Mouse (Mus musculus): Measurements from ENCODE around the gene Tyro3. TPM values are rescaled to one million over a fixed set of nuclear protein-coding genes. Genes with fewer than 3 reads are reported as not detected.
A peak's percentile ranks its signal among the peaks of the same experiment; 100 is the strongest.

Gene Tyro3
- polyA plus RNA-seq (2017; shearing (Covaris generic)) = 1 to 10 TPM; 1.6 to 3.2 TPM

DNA sequence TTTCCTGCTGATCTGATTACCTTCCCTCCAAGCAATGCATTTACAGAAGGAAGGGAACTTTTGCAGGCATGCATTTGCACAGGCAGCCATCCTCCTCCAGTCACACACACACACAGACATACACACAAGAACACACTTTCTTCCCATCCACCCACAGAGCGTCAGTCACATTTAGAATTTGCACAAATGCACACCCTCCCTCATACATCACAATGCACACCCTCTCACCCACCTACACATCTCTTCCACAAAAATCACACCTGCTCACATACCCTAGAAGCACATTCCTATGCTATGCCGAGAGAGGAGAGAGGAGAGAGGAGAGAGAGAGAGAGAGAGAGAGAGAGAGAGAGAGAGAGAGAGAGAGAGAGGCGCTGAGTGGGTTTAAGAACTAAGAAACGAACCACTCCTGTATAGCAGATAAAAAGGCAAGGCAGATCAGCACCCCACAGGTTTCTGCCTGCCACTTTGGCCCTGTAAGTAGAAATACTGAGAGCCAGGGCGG, at the start of gene Tyro3:
TSS of gene Tyro3 (plus strand) at position 455 of the 505 bp plus-strand sequence.
- ATAC-seq = no peak

DNA sequence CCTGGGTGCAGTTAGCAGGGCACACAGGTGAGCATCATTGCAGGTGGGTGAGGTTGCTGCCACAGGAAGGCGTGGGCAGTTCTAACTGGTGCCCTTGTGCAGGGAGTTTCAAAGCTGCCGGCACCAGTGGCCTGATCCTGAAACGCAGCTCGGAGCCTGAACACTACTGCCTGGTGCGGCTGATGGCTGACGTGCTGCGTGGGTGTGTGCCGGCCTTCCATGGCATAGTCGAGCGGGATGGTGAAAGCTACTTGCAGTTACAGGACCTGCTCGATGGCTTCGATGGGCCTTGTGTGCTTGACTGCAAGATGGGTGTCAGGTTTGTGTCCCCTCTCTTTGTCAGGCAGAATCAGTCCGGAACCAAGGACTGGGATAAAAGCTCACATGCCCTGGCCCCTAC, 48.3 kb upstream of the Tyro3 start:
- no peak for ATAC-seq

DNA sequence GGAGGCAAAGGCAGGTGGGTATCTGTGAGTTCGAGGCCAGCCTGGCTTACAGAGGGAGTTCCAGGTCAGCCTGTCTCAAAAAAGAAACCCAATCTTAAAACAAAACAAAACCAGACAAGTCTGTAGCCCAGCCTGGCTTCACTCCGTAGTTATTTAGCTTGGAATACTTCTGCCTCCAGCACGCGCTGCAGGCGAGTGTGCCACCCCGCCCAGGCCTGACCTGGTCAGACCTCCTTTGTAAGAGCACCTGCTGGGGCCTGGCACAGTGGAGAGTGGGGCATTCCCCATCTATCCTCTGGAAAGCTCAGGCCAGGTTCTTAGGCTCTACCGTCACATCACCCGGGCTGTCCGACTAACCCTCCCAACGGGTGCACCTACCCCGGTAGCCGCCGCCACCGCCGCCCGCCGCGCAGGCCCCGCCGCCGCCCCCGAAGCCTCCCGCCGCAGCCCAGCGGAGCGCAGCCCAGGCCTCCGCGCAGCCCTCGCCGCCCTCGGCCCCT, 39.9 kb upstream of the Tyro3 start:
- no peak for ATAC-seq

- ATAC-seq = peak; percentile 28
These were observed 39.3 kb upstream of the Tyro3 start for GRCm38 (mm10) chr2:119758101-119758843.

DNA sequence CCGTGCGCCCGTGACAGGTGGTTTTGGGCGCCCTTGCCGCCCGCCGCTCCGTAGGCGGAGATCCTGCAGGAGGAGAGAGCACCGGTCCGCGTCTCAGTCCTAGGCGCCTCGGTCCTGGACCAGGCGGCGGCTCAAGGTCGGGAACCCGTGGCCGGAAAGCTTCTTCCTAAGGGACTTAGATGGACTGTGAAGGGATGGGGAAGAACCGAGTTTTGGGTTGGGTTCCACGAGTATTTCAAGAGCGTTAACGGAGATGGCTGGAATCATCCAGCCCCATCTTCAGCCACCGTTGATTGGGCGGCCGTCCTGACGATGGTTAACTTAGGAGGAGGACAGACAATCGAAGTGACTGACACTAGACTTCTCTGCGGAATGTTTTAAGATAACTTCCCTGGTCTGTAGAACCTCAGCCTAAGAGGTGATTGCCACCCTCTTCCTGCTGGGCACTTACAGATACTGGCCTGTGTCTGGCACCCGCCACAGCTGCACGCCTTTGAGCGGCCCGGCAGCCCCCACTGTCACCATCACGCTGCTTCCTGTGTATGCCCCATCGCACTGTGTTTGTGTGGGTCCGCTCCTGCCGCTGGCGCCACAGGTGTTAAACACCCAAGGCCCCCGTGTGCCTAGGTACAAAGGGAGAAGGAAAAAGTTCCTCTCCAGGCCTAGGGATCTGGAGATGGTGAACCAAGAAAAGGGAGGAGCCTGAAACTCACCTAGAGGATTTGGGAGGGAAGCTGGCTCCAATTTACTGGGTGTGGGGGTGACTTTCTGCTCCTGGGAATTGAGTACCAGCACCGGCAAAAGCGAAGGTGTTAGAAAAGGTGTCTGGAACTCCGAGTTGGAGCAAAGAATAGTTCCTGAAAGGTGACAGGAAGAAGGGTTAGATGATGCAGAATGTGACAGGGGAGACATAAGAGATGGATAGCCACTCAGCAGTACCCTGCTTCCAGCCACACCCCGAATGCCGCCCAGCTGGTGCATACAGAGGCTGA, 38.4 kb upstream of the Tyro3 start:
- ATAC-seq = no peak

DNA sequence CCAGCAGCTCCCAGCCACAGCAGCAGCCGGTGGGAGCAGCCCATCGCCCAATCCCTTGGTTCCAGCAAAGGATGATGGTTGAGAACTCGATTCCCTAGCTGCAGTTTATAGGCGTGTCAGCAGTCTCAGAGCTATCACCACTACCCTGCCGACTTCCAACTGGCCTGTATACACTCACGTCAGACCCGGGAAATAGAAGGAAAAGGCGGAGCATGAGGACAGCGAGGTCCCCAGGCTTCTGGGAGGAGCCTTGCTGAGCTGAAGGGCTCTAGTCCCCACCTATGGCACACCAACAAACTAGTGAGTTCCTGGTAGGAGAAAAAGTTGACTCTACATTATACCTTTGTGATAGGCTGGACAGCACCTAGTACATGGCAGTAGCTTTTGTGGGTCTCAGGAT, 37.3 kb upstream of the Tyro3 start, which contains the start of gene Ltk:
TSS of gene Ltk (minus strand) at position 181 of the 400 bp plus-strand sequence.
- no peak for ATAC-seq

DNA sequence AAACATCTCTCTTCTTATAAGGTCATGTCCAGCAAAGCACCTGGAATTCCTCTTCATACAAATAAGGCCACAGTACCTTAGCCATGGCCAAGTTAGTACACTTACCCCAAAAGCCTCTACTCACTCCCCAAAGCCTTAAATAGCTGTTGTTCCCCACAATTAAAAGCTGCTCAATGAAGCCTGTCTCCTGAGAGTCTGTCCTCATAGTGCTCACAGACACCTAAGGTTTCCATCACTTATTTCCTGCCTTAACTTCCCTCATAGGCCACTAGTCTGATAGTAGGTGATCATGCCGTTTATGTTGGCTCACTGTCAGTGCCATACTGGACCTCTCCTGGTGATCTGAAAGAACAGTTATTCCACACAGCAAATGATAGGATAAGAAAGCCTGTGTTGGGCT, 35.3 kb upstream of the Tyro3 start:
- ATAC-seq = no peak

- ATAC-seq = no peak
These were observed 33.6 kb upstream of the Tyro3 start for GRCm38 (mm10) chr2:119763924-119764323.

DNA sequence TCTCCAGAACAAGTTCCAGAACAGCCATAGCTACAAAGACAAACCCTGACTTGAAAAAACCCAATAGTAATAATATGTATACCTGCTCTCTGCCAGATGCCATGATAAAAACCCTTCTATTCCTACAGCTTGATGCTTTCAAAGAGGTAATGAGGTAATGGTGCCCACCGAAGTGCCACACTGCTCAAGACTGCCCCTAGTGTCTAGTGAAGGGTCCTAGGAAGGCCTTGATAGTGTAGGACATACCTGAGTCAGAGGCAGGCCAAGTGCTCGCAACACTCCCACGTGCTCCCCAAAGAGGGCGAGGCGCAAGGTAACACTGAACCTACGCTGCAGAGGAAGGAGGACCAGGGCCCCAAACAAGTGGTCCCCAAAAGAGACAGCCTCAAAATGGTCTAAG, 30.3 kb upstream of the Tyro3 start:
- ATAC-seq = no peak

DNA sequence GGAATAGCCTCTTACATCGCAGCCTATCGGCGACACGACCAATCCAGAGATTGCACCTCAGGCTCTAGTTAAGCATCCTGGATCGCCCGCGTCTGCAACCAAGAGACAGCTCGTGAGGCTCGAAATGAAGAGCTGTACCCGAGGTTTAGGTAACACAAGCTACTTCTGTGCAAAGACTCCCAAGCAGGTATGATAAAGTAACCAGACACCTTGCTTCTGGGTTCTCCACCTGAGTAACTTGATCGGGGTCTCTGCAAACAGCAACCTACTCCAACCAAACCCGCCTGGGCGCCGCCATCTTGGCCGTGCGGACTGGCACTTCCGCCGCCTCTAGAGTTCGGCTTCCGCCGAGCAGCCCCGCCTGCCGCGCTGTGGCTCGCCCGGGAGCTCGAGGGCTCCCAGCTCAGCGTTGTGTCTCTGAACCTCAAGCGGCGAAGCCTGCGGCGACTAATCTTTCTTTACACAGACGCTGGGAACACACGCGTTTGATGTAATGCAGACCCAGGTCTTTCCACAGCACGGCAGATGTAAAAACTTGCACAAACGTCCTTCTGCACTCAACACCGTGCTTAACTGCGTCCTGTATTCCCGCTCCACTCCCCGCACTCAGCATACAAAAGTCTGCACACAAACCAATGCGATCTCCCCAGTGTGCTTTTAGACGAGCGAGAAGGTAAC, 10.2 kb upstream of the Tyro3 start, which contains the start of gene Rpap1:
TSS of gene Rpap1 (minus strand) at position 332 of the 678 bp plus-strand sequence.
- ATAC-seq = peak; percentile 97

- no peak for ATAC-seq
These were observed 7.5 kb upstream of the Tyro3 start for GRCm38 (mm10) chr2:119789996-119790395.

GRCm38 (mm10) chr2:119798246-119798927, 854 bp downstream of the Tyro3 start:
- no peak for ATAC-seq

DNA sequence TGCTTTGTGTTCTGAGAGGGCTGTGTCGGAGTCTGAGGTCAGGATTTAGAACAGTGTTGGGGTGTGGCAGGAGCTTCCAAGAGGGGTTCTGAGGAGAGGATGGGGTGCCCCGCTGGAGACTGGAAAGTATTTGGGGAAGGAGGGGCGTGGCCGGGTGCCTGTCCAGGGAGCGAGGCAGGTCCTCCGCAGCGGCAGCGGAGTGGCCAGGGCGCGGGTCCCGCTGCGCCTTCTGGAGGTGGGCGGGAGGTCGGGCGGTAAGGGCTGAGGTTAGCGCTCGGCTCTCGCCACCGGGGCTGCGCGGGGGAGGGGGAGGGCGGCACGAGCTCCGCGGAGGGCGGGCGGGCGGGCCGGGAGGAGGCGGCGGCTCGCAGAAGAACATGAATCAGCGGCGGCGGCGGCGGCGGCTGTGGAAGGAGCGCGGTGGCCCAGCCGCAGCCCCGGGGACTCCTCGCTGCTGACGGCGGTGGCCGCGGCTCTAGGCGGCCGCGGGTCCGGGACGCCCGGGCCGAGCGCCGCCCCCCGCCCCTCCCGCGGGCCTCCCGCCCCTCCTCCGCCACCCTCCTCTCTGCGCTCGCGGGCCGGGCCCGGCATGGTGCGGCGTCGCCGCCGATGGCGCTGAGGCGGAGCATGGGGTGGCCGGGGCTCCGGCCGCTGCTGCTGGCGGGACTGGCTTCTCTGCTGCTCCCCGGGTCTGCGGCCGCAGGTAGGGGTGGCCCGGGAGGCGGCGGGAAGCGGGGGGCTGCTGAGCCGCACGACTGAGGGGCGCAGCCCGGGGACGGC, 1.8 kb downstream of the Tyro3 start:
- ATAC-seq = peak; percentile 31

DNA sequence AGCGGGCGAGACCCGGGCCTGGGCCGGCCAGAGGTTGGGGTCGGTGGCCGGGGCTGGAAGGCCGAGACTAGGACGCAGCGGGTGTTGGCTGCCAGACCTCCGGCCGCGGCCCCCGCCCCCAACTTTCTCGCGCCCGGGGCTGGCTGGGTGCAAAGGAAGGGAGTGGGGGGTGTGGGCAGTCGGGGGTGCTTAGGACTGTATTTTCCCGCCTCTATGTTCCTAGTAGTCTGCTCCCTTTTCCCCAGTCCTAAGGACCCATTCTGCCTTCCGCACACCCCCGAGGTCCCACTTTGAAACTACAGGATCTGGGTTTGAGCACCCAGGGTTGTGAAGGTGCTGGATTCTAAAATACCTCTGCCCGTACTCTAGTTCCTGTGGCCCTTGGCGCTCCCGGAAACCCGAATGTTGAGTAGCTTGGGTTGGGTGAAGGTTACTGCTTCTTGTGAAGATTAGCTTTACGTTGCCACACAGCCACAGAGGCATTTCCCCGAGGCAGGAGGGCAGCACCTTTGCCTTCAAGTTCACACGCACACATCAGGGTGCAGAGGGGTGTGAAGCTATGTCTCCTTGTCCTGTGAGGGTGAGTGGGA, 2.5 kb downstream of the Tyro3 start:
- ATAC-seq = no peak

DNA sequence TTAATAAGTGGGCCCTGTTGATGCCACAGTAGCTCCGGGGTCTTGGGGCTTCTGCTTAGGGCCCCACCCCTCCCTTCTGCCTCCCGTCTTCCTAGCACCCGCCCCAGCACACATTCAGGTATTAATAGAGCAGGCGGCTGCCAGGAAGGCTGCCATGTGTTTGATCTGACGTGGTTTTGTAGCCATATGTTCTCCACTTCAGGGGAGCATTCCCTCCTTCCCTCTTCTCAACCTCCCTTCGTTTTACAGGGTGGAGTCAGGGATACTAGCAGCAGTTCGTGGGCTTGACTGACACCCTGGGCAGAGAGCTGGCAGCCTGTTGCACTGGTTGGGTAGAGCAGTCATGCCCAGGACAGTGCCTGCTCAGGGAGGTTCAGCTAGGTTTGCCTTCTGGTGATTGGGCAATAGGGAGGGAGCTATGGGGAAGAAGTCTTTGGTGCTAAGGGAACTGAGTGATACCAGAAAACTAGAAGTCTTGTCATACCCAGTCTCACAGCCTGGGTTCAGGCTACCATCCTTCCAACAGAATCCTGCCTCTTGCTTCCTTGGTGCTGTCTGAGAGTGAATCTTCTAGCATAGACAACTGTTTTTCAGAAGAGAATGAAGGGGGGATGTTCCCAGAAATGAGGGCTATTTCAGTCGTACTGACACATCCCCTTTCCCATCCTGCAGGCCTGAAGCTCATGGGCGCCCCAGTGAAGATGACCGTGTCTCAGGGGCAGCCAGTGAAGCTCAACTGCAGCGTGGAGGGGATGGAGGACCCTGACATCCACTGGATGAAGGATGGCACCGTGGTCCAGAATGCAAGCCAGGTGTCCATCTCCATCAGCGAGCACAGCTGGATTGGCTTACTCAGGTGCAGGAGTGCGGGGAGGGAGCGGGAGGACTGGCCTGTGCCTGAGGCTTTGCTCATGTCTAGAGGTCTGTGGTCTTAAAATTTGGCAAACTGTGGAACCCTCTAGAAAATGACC, 3.6 kb downstream of the Tyro3 start:
- no peak for ATAC-seq

GRCm38 (mm10) chr2:119802767-119803617, 5.5 kb downstream of the Tyro3 start:
- ATAC-seq = no peak

- ATAC-seq = no peak
These were observed 6.2 kb downstream of the Tyro3 start for GRCm38 (mm10) chr2:119803618-119804274.

DNA sequence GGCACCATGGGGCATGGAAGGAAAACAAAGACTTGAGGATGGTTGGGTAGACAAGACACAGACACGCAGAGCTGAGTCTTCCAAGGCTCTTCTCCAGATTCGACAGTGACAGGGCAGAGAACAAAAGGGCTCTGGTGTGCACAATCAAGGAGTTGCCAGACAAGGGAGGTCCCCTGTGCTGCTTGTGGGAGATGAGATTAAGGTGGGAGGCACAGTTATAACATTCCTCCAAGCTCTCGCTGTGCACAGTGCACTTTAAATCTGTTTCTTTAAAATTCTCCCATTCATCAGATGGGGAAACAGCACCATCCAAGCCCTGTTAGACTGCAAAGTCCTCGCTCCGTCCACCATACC, 6.7 kb downstream of the Tyro3 start:
- ATAC-seq = no peak
